Mouse (Mus musculus) left cerebral cortex, postnatal 10 days (tissue): ENCODE results near the gene Rrp1. TPM values are rescaled to one million over a fixed set of nuclear protein-coding genes. Genes with fewer than 3 reads are reported as not detected.
"Not testable (repeated sequence)": the region's sequence is repeated elsewhere in the genome, so short reads cannot be mapped to it uniquely, and the experiment has no call there.

Experiments used
- DNase-seq, 2 experiments: peaks; one replicate each; pipeline ENCODE4 v3.0.0; 2021 to 2022; ENCODE audit warnings: low spot score in 2 of 2, mixed read lengths in 1 of 2; ENCODE audit errors: extremely low spot score in 1 of 2
- intact Hi-C: fragments of 180-260 bp; cut with DNase I; formaldehyde crosslinking; loops from one replicate; pipeline ENCODE4 v1.15.1; 2025
- total RNA-seq, 2 experiments: library from RNA; stranded (reverse); gene quantifications; 2 replicates each; pipeline ENCODE4 v1.2.3; 2021

Gene Rrp1
- total RNA-seq, 2 experiments from 2014 or later: 345 to 346 TPM

GRCm38 (mm10) chr10:78428070-78428469 lies 15.2 kb upstream of the Rrp1 start:
- intact Hi-C loops: no loop called here
- no peak for DNase-seq

GRCm38 (mm10) chr10:78426117-78426735 lies 13.4 kb upstream of the Rrp1 start:
- no peak for DNase-seq

DNA sequence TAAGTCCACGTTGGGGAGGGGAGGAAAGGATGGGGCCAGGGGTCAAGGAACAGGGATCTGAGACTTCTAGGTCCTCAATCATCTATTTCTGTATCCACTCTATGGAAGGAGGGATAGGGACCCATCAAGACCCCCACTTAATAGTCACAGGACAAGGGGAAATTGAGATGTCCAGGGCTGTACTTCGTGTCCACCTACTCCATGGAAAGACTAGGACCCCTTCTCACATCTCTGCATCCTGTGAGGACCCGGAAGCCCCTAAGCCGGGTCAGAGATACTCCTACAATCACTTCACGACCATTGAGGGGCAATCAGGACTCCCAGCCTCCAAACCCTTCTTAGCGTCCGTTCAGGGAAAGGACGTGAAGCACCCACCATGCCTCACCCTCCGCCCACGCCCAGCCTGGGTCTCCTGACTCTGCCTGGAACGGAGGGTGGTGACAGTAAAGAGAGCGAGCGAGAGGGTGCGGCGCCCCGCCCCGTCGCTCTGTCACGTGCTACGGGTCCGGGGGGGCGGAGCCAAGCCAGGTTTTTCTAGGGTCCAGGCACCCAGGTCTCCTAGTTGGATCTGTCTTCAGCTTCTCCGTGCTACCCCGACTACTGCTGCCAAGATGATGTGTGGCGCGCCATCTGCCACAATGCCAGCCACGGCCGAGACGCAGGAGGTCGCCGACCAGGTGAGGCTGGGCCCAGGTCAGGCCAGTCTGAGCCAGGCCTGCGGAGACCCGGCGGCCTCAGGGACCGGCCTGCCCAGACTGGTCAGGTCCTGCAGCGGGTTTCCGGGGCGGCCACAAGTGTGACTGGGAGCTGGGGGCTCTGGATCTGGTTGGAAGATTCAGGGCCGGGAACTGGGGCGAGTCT lies 12.6 kb upstream of the Rrp1 start, which contains the start of gene Cstb:
Cstb (plus strand) TSS at position 489 of the 861 bp plus-strand sequence.
- intact Hi-C loops: no loop called here
- peak; percentile 71 to 92 for DNase-seq

More at GRCm38 (mm10) chr10:78426117-78426735, 13.4 kb upstream of the Rrp1 start:
- intact Hi-C loops: no loop called here

- no peak for DNase-seq
- intact Hi-C loops: no loop called here
Observed at GRCm38 (mm10) chr10:78422614-78423013, 9.8 kb upstream of the Rrp1 start.

DNA sequence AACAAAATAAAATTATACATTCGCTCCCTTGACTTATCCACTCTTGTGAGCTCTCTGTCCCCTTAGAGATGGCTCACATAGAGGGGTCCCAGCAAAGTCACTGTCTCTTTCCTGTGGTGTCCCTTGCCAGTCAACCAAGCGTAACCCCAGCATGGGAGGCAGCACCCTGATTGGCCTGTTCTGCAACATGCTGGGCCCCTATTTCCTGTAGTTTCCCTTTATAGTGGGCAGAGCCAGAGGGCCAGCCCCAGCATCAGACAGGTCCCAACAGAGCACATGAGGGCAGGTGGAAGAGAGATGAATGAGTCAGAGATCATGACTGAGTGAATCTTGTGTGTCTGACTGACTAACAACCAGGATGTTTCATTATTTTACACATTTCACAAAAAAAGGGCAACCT lies 8.1 kb upstream of the Rrp1 start:
- intact Hi-C loops: no loop called here
- DNase-seq: no peak

GRCm38 (mm10) chr10:78418791-78419190 lies 5.9 kb upstream of the Rrp1 start:
- DNase-seq: no peak
- intact Hi-C loops: no loop called here

DNA sequence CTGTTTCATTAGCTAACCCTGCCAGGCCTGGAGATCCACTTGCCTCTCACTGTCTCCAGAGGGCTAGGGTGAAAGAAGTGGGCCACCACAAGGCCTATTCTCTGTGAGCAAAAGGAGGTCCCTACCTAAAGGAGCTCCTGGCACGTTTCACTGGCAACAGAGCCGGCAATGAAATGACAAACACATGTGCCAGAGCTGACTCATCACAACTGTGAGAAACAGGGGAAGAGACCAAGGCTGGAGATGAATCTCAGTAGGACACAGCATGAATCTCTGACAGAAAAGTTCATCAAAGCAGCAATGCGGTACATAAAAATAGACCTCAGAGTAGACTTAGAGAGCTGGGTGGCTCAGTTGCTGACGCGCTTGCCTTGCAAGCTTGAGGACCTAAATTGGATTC lies 5.0 kb upstream of the Rrp1 start:
- no peak for DNase-seq
- intact Hi-C loops: no loop called here

GRCm38 (mm10) chr10:78414936-78415335 lies 2.1 kb upstream of the Rrp1 start:
- intact Hi-C loops, DNase-seq: not testable (repeated sequence)

GRCm38 (mm10) chr10:78413152-78413520 lies 293 bp upstream of the Rrp1 start:
- DNase-seq: no peak
- intact Hi-C loops: no loop called here

DNA sequence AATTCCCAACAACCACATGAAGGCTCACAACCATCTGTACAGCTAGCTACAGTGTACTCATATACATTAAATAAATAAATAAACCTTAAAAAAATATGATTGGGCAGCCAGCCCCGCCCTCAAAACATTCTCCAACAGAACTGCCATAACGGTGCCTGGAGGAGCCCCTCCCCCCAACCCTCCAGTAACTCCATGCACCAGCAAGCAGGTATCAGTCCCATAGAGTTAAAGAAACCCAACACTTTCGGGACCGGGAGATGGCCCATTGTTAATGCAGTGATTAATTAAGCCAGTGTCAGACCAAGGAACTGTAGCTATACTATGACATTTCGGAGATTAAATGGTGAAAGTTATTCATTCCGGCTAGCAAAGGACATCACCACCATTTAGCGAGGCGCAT lies 992 bp downstream of the Rrp1 start:
- DNase-seq: peak in 1 of 2 experiments; percentile 50
- intact Hi-C loops: no loop called here

- DNase-seq: peak in 1 of 2 experiments; percentile 41
- intact Hi-C loops: no loop called here
Observed at GRCm38 (mm10) chr10:78409035-78409788, 3.6 kb downstream of the Rrp1 start.

DNA sequence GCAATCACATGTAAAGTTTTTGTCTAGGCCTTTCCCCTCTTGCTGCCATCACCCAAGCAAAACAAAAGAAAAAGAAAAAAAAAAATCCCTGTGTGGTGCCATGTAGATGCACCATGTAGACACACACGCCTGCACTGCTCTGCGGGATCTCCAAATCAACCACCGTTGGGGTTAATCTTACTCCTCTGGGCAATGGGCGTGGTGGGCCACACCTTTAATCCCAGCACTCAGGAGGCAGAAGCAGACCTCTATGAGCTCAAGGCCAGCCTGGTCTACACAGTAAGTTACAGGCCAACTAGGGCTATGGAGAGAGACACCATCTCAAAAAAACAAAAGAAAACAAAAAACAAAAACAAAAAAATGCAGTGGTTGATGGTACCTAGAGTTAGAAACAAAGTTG lies 5.7 kb downstream of the Rrp1 start:
- intact Hi-C loops: no loop called here
- DNase-seq: no peak

DNA sequence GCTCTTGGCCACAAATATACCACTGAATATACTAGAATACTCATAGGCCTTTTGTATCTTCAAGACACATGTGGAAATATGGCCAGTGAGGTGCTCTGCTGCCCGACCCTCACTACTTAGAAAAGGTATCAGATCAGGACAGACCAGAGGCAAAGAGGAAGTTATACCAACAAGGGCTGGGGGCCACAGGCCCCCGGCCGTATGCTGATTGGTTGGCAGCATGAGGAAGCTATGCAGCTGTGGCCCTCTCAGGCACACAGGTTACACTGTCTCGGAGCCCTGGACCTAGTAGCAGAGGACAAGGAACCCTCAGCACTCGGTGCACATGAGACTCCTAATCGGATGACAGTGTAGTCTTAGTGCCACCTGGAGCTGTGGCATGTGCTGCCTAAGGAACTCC lies 6.7 kb downstream of the Rrp1 start:
- no peak for DNase-seq
- intact Hi-C loops: no loop called here

GRCm38 (mm10) chr10:78402301-78402922 lies 10.4 kb downstream of the Rrp1 start:
- intact Hi-C loops: loop anchor here (5.0 kb wide), 1 partner anchor 210 kb away; no protein-coding TSS in a partner anchor

DNA sequence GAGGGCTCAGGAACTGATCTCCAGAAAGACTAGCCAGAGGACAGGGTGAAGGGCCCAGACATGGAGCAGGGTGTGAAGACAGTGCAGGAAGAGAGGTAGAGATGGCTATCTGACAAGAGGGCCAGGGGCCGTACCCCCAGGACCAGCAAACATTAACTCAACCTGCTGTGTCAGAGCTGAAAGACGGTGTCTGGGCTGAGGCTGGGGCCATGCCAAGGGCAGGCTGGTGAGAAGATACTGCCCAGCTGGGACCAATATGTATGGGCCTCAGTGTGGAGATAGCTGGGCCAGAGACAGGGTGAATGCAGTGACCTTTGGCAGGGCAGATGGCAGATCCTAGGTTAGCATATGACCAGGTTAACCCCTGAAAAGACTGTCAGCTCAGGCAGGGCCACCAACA lies 11.7 kb downstream of the Rrp1 start:
- intact Hi-C loops: loop anchor here (5.0 kb wide), 1 partner anchor 209 kb away; no protein-coding TSS in a partner anchor
- DNase-seq: no peak

More at GRCm38 (mm10) chr10:78402301-78402922, 10.4 kb downstream of the Rrp1 start:
- DNase-seq: no peak

- intact Hi-C loops: no loop called here
- peak in 1 of 2 experiments; percentile 79 for DNase-seq
Observed at GRCm38 (mm10) chr10:78399090-78399657, 13.7 kb downstream of the Rrp1 start.

- intact Hi-C loops: no loop called here
- no peak for DNase-seq
Observed at GRCm38 (mm10) chr10:78396625-78396885, 16.3 kb downstream of the Rrp1 start.

- peak; percentile 95 for DNase-seq
- intact Hi-C loops: no loop called here
Observed at GRCm38 (mm10) chr10:78395819-78396624, 16.8 kb downstream of the Rrp1 start.
